Mouse (Mus musculus) cortical plate, adult 2 months (tissue): Measurements from ENCODE around the gene Tmem238l. TPM values are rescaled to one million over a fixed set of nuclear protein-coding genes. Genes with fewer than 3 reads are reported as not detected.

Source experiments
- H3K27ac ChIP-seq: fragments of 200-500 bp; 2 replicates; pipeline ENCODE4 v1.5.1; 2012; ENCODE audit warnings: low read length, control low read depth, inconsistent platforms; ENCODE audit not compliant: insufficient read depth
- H3K4me1 ChIP-seq: fragments of 200-500 bp; 2 replicates; pipeline ENCODE4 v1.6.1; 2011; ENCODE audit warnings: low read length; ENCODE audit not compliant: control insufficient read depth, insufficient read depth
- H3K4me3 ChIP-seq: fragments of 200-500 bp; 2 replicates; pipeline ENCODE4 v1.5.1; 2011; ENCODE audit warnings: mild to moderate bottlenecking, low read length, control low read depth; ENCODE audit not compliant: insufficient read depth
- CTCF ChIP-seq: fragments of 200-500 bp; IDR thresholded peaks from 2 replicates; pipeline ENCODE4 v1.5.1; 2011; ENCODE audit warnings: mild to moderate bottlenecking, control low read depth, low read length; ENCODE audit not compliant: insufficient read depth; ENCODE audit errors: extremely low read depth
- POLR2A ChIP-seq: fragments of 200-500 bp; IDR thresholded peaks from 2 replicates; pipeline ENCODE4 v1.6.1; 2011; ENCODE audit warnings: mild to moderate bottlenecking, low read length, control low read depth; ENCODE audit not compliant: insufficient read depth; ENCODE audit errors: extremely low read depth
- polyA plus RNA-seq: library from polyadenylated mRNA; depleted of rRNA; stranded (reverse); fragments of >200 nt; gene quantifications from 2 replicates; pipeline ENCODE4 v1.2.3, GENCODE M21; 2012

Gene Tmem238l
- polyA plus RNA-seq, 1 experiment, result not detected

GRCm38 (mm10) chr11:66975606-66976330, 19.3 kb downstream of the Tmem238l start:
- Histone ChIP-seq H3K27ac (no peak overlapping the region), H3K4me1 (no peaks in the 10 kb centered on the region), H3K4me3 (no peak overlapping the region)
- TF ChIP-seq CTCF (no peak), POLR2A (no peak)

DNA sequence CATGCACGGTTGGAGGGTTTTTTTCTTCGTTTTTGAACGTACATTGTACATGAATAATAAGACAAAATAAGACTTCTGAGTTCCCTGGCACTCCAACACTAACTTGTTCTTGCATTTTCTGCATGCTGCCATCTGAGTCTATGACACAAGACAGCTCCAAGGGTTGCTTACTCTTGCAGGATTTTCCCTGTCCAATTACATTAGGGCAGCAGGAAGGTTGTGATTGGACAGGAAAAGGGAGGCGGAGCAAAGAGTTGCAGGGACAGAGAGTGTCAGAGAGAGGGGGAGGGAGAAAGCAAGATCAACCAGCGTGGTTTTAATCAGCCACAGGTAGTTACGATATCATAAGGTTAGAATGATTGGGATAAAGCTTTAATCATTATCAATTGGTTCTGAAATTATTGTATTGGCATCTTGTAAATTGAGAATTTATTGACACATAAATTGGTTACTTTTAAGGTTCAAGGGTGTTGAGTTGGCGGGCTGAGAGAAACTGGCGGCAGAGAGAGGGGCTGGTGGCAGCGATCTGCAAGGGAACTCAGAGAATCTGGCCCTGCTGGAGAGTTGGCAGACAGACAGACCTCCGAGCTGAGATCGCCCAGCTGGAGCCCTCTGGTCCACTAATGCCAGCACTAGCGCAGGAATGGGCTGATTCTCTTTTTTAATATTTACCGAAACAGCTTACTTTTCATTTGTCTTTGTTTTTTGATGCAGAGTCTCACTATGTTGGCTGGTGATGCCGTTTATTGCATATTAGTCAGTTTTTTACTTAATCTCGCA, 25.1 kb downstream of the Tmem238l start:
- Histone ChIP-seq H3K27ac (no peak overlapping the region), H3K4me1 (no peaks in the 10 kb centered on the region), H3K4me3 (no peak overlapping the region)
- no peak for TF ChIP-seq POLR2A
- TF ChIP-seq CTCF, result no peak

DNA sequence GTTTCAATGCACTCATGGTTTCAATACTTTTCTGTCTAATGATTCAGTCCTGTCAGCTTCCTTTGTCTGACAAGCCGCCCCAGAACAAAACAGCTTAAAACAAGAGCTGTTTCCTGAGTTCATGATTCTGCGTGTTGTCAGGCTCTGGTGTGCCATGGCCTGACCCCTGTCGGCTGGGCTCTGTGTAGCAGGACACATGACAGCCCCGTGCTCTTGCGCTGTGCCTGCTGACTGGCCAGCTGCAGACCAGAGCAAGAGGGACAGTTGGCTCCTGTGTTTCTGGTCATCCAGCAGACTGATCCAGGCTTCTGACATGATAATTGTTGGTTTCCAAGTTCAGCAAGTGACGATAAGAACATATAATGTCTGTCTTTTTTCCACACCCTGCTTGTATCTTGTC, 26.4 kb downstream of the Tmem238l start:
- Histone ChIP-seq H3K27ac (no peak overlapping the region), H3K4me3 (no peak overlapping the region), H3K4me1 (no peaks in the 10 kb centered on the region)
- no peak for TF ChIP-seq POLR2A
- 0 out of 2 replicates have a peak, but pooled peaks have one; percentile 13 for TF ChIP-seq CTCF

- no peak for TF ChIP-seq POLR2A
- no peak for TF ChIP-seq CTCF
- Histone ChIP-seq H3K4me1 (no peaks in the 10 kb centered on the region), H3K27ac (no peak overlapping the region), H3K4me3 (no peak overlapping the region)
These were observed 27.2 kb downstream of the Tmem238l start for GRCm38 (mm10) chr11:66983422-66984164.

DNA sequence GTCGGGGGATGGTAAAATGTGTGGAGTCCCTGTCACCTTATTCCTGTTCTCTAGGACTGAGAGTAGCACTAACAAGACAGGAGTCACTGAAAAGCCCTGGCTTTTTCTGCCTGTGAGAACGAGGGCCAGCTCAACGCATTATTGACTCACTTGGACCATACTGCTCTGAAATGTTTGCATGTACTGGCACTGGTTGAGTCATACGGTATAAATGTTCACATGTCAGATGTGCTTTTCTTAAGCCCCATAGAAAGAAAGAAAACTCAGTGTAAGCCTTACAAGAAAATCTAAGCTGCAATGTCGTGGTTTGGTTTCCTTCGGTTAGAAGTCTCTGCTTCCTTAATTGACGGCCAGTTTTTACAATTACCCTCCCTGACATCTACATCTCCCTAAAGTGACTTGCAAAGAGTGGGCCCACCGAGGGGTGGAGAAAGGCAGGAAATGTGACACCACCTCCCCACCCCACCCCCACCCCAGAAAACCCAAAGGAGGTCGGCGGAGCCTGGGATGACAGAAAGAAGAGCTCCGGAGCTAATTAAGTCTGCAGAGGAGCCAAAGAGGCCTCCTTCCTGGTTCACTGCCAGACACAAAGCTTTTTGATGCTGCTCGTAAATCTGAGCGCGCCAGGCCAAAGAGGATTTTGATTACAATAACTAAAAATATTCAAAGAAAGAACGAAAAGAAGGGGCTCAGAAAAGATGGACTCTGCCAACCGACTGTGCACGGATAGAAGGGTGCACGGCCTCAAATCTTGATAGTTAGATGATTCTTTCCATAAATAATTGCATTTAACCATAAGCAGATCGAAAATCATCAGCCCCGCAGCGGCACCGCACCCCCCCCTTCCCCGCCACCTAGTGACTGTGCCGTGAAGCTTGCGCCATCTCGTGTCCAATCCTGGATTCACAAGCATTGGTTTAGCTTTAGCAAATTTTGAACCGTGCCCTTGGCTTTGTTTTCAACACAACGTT, 28.0 kb downstream of the Tmem238l start:
- TF ChIP-seq CTCF (peak; percentile 89), POLR2A (no peak)
- peak overlapping the region; percentile 40 for H3K4me3 ChIP-seq
- no peaks in the 10 kb centered on the region for H3K4me1 ChIP-seq
- no peak overlapping the region for H3K27ac ChIP-seq

- TF ChIP-seq POLR2A (no peak), CTCF (no peak)
- Histone ChIP-seq H3K27ac (no peak overlapping the region), H3K4me3 (peak overlapping the region; percentile 40), H3K4me1 (no peaks in the 10 kb centered on the region)
These were observed 28.8 kb downstream of the Tmem238l start for GRCm38 (mm10) chr11:66985136-66985702.

- H3K4me3 ChIP-seq, result no peak overlapping the region
- TF ChIP-seq POLR2A (no peak), CTCF (no peak)
- no peak overlapping the region for H3K27ac ChIP-seq
- H3K4me1 ChIP-seq, result no peaks in the 10 kb centered on the region
These were observed 35.7 kb downstream of the Tmem238l start for GRCm38 (mm10) chr11:66992150-66992549.

DNA sequence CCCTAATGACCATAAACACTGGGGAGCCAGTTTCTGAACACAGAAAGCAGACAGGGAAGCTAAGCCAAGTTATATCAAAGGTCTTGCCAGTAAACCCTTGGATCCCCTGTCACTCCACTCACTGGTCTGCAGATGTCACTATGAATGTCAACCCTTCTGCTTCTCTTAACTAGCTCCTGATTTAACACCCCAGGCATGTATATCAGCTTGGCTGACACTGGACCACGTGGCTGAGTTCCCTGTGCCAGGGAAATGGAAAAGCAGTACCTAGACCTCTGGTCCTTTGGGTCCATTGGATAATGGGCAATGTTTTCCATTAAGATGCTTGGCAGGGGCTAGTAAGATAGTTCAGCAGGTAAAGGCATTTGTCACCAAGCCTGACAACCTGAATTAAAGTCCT, 37.2 kb downstream of the Tmem238l start:
- no peak overlapping the region for H3K4me3 ChIP-seq
- TF ChIP-seq CTCF, result no peak
- TF ChIP-seq POLR2A, result no peak
- no peak overlapping the region for H3K27ac ChIP-seq

More for the DNA sequence above, 37.2 kb downstream of the Tmem238l start:
- H3K4me1 ChIP-seq, result no peaks in the 10 kb centered on the region
